In genomic region chr14:34635721-34636120, GRCm38 (mm10) we compare ENCODE assay signal across 43 mouse cellular contexts. TPM values are rescaled to one million over a fixed set of nuclear protein-coding genes. Genes with fewer than 3 reads are reported as not detected.
"Had no signal": no experiment of that assay in that cellular context is flagged by ENCODE, and none has a peak within 500 bp of the region (broad histone marks: within the 10 kb centered on the region; RNA-seq: fewer than 3 reads in every experiment).

No protein-coding gene starts in this region.

- H3K9ac ChIP-seq: limb, embryonic 12.5 days; limb, embryonic 13.5 days; limb, embryonic 15.5 days; liver, embryonic 13.5 days; liver, embryonic 14.5 days; liver, embryonic 15.5 days; lung, embryonic 14.5 days; lung, embryonic 15.5 days; midbrain, embryonic 12.5 days; midbrain, embryonic 13.5 days; midbrain, embryonic 15.5 days; neural tube, embryonic 12.5 days had no signal

- H3K9me3 ChIP-seq: limb, embryonic 10.5 days; limb, embryonic 12.5 days; limb, embryonic 13.5 days; limb, embryonic 15.5 days; liver, embryonic 13.5 days; liver, embryonic 15.5 days; lung, embryonic 15.5 days; megakaryocyte, embryonic 14.5 days; midbrain, embryonic 10.5 days; midbrain, embryonic 12.5 days; midbrain, embryonic 13.5 days; midbrain, embryonic 15.5 days; neural tube, embryonic 12.5 days had no signal

- H3K27me3 ChIP-seq: limb, embryonic 12.5 days; limb, embryonic 13.5 days; limb, embryonic 15.5 days; liver, embryonic 13.5 days; liver, embryonic 15.5 days; lung, embryonic 15.5 days; megakaryocyte, embryonic 14.5 days; midbrain, embryonic 12.5 days; midbrain, embryonic 13.5 days; midbrain, embryonic 15.5 days; neural tube, embryonic 12.5 days had no signal

- H3K36me3 ChIP-seq: limb, embryonic 10.5 days; limb, embryonic 12.5 days; limb, embryonic 13.5 days; limb, embryonic 15.5 days; liver, embryonic 13.5 days; liver, embryonic 15.5 days; lung, embryonic 15.5 days; midbrain, embryonic 10.5 days; midbrain, embryonic 12.5 days; midbrain, embryonic 13.5 days; midbrain, embryonic 15.5 days; neural tube, embryonic 12.5 days had no signal

- DNase-seq: left cerebral cortex, postnatal 4 days; liver, embryonic 13.5 days; lung, adult 18-20 months; lung, adult 2 months; lung, embryonic 14.5 days; lung, postnatal 10 days; lung, postnatal 14 days; lung, postnatal 36 days; lung, postnatal 4 days; midbrain, embryonic 14.5 days had no signal

- H3K4me2 ChIP-seq: limb, embryonic 12.5 days; limb, embryonic 13.5 days; limb, embryonic 15.5 days; liver, embryonic 11.5 days; liver, embryonic 13.5 days; liver, embryonic 15.5 days; lung, embryonic 14.5 days; lung, embryonic 15.5 days; midbrain, embryonic 11.5 days; midbrain, embryonic 12.5 days; midbrain, embryonic 13.5 days; midbrain, embryonic 15.5 days; neural tube, embryonic 12.5 days had no signal

- H3K4me1 ChIP-seq: limb, embryonic 10.5 days; limb, embryonic 12.5 days; limb, embryonic 13.5 days; limb, embryonic 15.5 days; lung, embryonic 15.5 days; midbrain, embryonic 10.5 days; midbrain, embryonic 12.5 days; midbrain, embryonic 13.5 days; midbrain, embryonic 15.5 days; neural tube, embryonic 12.5 days had no signal

- H3K4me3 ChIP-seq: left cerebral cortex, adult 2 months; limb, embryonic 10.5 days; limb, embryonic 12.5 days; limb, embryonic 13.5 days; limb, embryonic 15.5 days; liver, embryonic 13.5 days; liver, embryonic 15.5 days; lung, embryonic 15.5 days; megakaryocyte, embryonic 14.5 days; midbrain, embryonic 10.5 days; midbrain, embryonic 12.5 days; midbrain, embryonic 13.5 days; midbrain, embryonic 15.5 days; myocyte; neural tube, embryonic 12.5 days had no signal

- H3K27ac ChIP-seq: left cerebral cortex, adult 2 months; limb, embryonic 10.5 days; limb, embryonic 12.5 days; limb, embryonic 13.5 days; limb, embryonic 15.5 days; liver, embryonic 14.5 days; liver, embryonic 15.5 days; lung, embryonic 15.5 days; macrophage; midbrain, embryonic 10.5 days; midbrain, embryonic 12.5 days; midbrain, embryonic 13.5 days; midbrain, embryonic 15.5 days; neural tube, embryonic 12.5 days had no signal

- ATAC-seq: lung, postnatal 0 days; midbrain, embryonic 13.5 days; midbrain, embryonic 15.5 days; midbrain, embryonic 16.5 days had no signal

RNA-seq across cellular contexts. Expression of gene Opn4, which starts 35.8 kb away (rescaled TPM):
- total RNA-seq: left cerebral cortex, adult 18-20 months; left cerebral cortex, adult 2 months; left cerebral cortex, adult 8-10 months; left cerebral cortex, postnatal 10 days; left cerebral cortex, postnatal 14 days; left cerebral cortex, postnatal 25 days; left cerebral cortex, postnatal 36 days; left cerebral cortex, postnatal 4 days; megakaryocyte progenitor cell, adult 5-6 weeks; megakaryocyte, adult 5-6 weeks; megakaryocyte-erythroid progenitor cell, adult 5-6 weeks; midbrain, postnatal 0 days; monocyte, adult 5-6 weeks had no signal
- polyA plus RNA-seq: limb, embryonic 10.5 days; limb, embryonic 11.5 days; limb, embryonic 13.5 days; liver, embryonic 11.5 days; liver, embryonic 13.5 days; liver, embryonic 14.5 days; liver, embryonic 15.5 days; lung, adult 2 months; lung, embryonic 14.5 days; macrophage; midbrain, embryonic 11.5 days; midbrain, embryonic 12.5 days; midbrain, embryonic 14.5 days; midbrain, embryonic 15.5 days; midbrain, embryonic 16.5 days; neural tube, embryonic 11.5 days; neural tube, embryonic 12.5 days had no signal

RNA-seq across cellular contexts. Expression of gene Ldb3, which starts 47.2 kb away (rescaled TPM):
- total RNA-seq: megakaryocyte progenitor cell, adult 5-6 weeks; megakaryocyte, adult 5-6 weeks; megakaryocyte-erythroid progenitor cell, adult 5-6 weeks; monocyte, adult 5-6 weeks had no signal
- polyA plus RNA-seq: macrophage had no signal
